Mouse (Mus musculus): Measurements from ENCODE around the gene Afap1l2.

- TF ChIP-seq CTCF (IDR thresholded peaks at IDR 0.05; ENCODE audit: extremely low read depth, insufficient read length, insufficient replicate concordance, low read depth, low read length) (no peak), POLR2A (IDR thresholded peaks at IDR 0.05; ENCODE audit: low read depth, low read length) (no peak)
These were observed 32.5 kb downstream of the Afap1l2 start for GRCm38 (mm10) chr19:56975502-56975901.

All from small intestine, adult 2 months (tissue).